ENCODE assay signal across 9 mouse cellular contexts in the genomic region with DNA sequence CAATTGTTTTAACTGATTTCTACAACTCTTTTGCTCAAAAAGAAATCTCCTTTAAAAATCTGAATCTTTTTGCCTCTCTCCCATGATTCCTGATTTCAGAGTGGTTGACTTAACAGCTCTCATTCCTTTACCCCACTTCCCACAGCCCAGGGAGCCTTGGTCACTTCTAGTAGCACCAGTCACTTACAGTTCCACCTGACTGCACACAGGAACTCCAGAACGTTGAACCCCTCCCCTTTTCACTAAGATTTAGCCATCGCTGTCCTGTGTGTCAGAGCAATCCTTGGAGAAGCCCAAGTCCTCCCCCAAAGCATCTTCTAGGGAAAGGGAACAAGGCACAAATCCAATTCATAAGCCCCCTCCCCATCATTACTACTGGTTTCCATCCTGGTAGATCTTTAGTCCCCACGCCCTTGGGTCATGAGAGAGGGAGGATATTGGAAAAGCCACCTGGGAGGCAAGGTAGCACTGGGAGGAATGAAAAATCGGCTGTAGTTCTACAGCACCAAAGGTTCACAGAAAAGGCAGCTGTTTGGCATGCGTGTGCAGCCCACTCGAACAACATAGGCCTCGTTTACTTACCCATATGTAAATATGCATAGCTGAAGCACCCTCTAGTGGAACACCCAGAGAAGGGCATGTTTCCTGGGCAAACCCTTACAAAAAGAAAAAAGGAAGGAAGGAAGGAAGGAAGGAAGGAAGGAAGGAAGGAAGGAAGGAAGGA.
DNase-seq lines count a peak whose midpoint lies in the region; ATAC-seq lines count a peak whose summit lies in the region.
"Had no signal": no experiment of that assay in that cellular context is flagged by ENCODE, and none has a peak within 500 bp of the region (broad histone marks: within the 10 kb centered on the region; RNA-seq: fewer than 3 reads in every experiment).

No protein-coding gene starts in this region.

- peak; percentile 4 for DNase-seq in adrenal gland, adult 2 months
- no peak for DNase-seq in adrenal gland, adult 18-20 months (ENCODE audit: low spot score in 2 of 2)
- peak; percentile 24 for DNase-seq in midbrain, embryonic 10.5 days (ENCODE audit: low spot score)
- DNase-seq in forebrain, embryonic 11.5 days (ENCODE audit: low spot score), result peak; percentile 53
- DNase-seq in kidney, postnatal 36 days, result peak; percentile 37 to 50
- DNase-seq in retina, postnatal 1 day, result peak; percentile 73
- DNase-seq in testis, postnatal 14 days (ENCODE audit: low spot score), result no peak

- no peak overlapping the region for H3K9ac ChIP-seq in midbrain, embryonic 16.5 days (ENCODE audit: low read depth, low read length)
- no peak overlapping the region for H3K9ac ChIP-seq in forebrain, embryonic 11.5 days (ENCODE audit: low read length)
- H3K9ac ChIP-seq: lung, embryonic 15.5 days had no signal

- no peak for ATAC-seq in midbrain, embryonic 16.5 days
- ATAC-seq in forebrain, embryonic 11.5 days (replicated peaks; ENCODE audit: low FRiP score), result 0 out of 2 replicates have a peak, but pooled peaks have one; percentile 51

- H3K4me3 ChIP-seq in midbrain, embryonic 10.5 days, result no peak overlapping the region
- no peak overlapping the region for H3K4me3 ChIP-seq in midbrain, embryonic 16.5 days (ENCODE audit: low read depth, low read length)
- H3K4me3 ChIP-seq in forebrain, embryonic 11.5 days (ENCODE audit: low read depth, low read length), result no peak overlapping the region
- H3K4me3 ChIP-seq: lung, embryonic 15.5 days had no signal

- H3K4me1 ChIP-seq in midbrain, embryonic 10.5 days, result no peaks in the 10 kb centered on the region; the same call in 1 of the 2 replicates
- 0 out of 2 replicates have a peak, but pooled peaks cover 3% of the 10 kb centered on the region for H3K4me1 ChIP-seq in midbrain, embryonic 16.5 days (ENCODE audit: control insufficient read depth, insufficient read depth, low read length)
- H3K4me1 ChIP-seq in forebrain, embryonic 11.5 days (replicated peaks; ENCODE audit: control insufficient read depth, insufficient read depth, low read length), result no peaks in the 10 kb centered on the region
- H3K4me1 ChIP-seq: lung, embryonic 15.5 days had no signal

- H3K9me3 ChIP-seq in midbrain, embryonic 10.5 days (replicated peaks), result no peaks in the 10 kb centered on the region
- H3K9me3 ChIP-seq in midbrain, embryonic 16.5 days (replicated peaks; ENCODE audit: control insufficient read depth, low read length, poor library complexity, severe bottlenecking), result no peaks in the 10 kb centered on the region
- H3K9me3 ChIP-seq in forebrain, embryonic 11.5 days (ENCODE audit: control insufficient read depth, low read length), result no peaks in the 10 kb centered on the region
- H3K9me3 ChIP-seq: lung, embryonic 15.5 days had no signal

- WGBS in midbrain, embryonic 10.5 days, result 43% methylated on average over 7 of the region's 7 CpGs
- WGBS in midbrain, embryonic 16.5 days, result 31% methylated on average over 7 of the region's 7 CpGs
- 42% methylated on average over 7 of the region's 7 CpGs for WGBS in forebrain, embryonic 11.5 days

- no peak overlapping the region for H3K27ac ChIP-seq in midbrain, embryonic 10.5 days (replicated peaks)
- H3K27ac ChIP-seq in midbrain, embryonic 16.5 days (ENCODE audit: low read length), result no peak overlapping the region
- no peak overlapping the region for H3K27ac ChIP-seq in forebrain, embryonic 11.5 days (ENCODE audit: low read depth, low read length)
- H3K27ac ChIP-seq: lung, embryonic 15.5 days had no signal

- H3K4me2 ChIP-seq in midbrain, embryonic 16.5 days (ENCODE audit: low read length), result no peak overlapping the region
- no peak overlapping the region for H3K4me2 ChIP-seq in forebrain, embryonic 11.5 days (ENCODE audit: low read depth, low read length, severe bottlenecking)
- H3K4me2 ChIP-seq: lung, embryonic 15.5 days had no signal

- no peaks in the 10 kb centered on the region for H3K36me3 ChIP-seq in midbrain, embryonic 10.5 days
- no peaks in the 10 kb centered on the region for H3K36me3 ChIP-seq in midbrain, embryonic 16.5 days (ENCODE audit: control insufficient read depth, insufficient read depth, low read length)
- no peaks in the 10 kb centered on the region for H3K36me3 ChIP-seq in forebrain, embryonic 11.5 days (ENCODE audit: control insufficient read depth, insufficient read depth, low read length)
- H3K36me3 ChIP-seq: lung, embryonic 15.5 days had no signal

- H3K27me3 ChIP-seq in midbrain, embryonic 10.5 days (ENCODE audit: low read depth, poor library complexity, severe bottlenecking), result no peaks in the 10 kb centered on the region
- no peaks in the 10 kb centered on the region for H3K27me3 ChIP-seq in midbrain, embryonic 16.5 days (ENCODE audit: control insufficient read depth, insufficient read depth, low read depth, low read length)
- H3K27me3 ChIP-seq in forebrain, embryonic 11.5 days (ENCODE audit: control insufficient read depth, insufficient read depth, low read length), result no peaks in the 10 kb centered on the region
- H3K27me3 ChIP-seq: lung, embryonic 15.5 days had no signal

Comparison
In these comparisons a context has a peak if more than half of its experiments do, and no peak if none do; other contexts are left out.
1. DNase-seq: peak in adrenal gland, adult 2 months (single experiment), midbrain, embryonic 10.5 days (single experiment), forebrain, embryonic 11.5 days (single experiment), kidney, postnatal 36 days (2 of 2) and retina, postnatal 1 day (single experiment); none in adrenal gland, adult 18-20 months (0 of 2) and testis, postnatal 14 days (single experiment).